35 mouse cellular contexts compared by ENCODE assay signal in genomic region chr1:106269337-106269736, GRCm38 (mm10).
"Had no signal": no experiment of that assay in that cellular context is flagged by ENCODE, and none has a peak within 500 bp of the region (broad histone marks: within the 10 kb centered on the region; RNA-seq: fewer than 3 reads in every experiment).

No protein-coding gene starts in this region.

- H3K27me3 ChIP-seq: heart, embryonic 12.5 days; heart, embryonic 13.5 days; heart, embryonic 15.5 days; hindbrain, embryonic 12.5 days; hindbrain, embryonic 13.5 days; hindbrain, embryonic 15.5 days; intestine, embryonic 15.5 days; kidney, embryonic 15.5 days had no signal

- H3K27ac ChIP-seq: heart, embryonic 10.5 days; heart, embryonic 13.5 days; heart, embryonic 15.5 days; hindbrain, embryonic 10.5 days; hindbrain, embryonic 12.5 days; hindbrain, embryonic 13.5 days; hindbrain, embryonic 14.5 days; hindbrain, embryonic 15.5 days; hindbrain, postnatal 0 days; intestine, embryonic 15.5 days; kidney, embryonic 15.5 days; kidney, postnatal 0 days; layer of hippocampus, adult 2 months had no signal

- H3K9ac ChIP-seq: heart, embryonic 12.5 days; heart, embryonic 13.5 days; heart, embryonic 15.5 days; hindbrain, embryonic 12.5 days; hindbrain, embryonic 13.5 days; hindbrain, embryonic 14.5 days; hindbrain, embryonic 15.5 days; intestine, embryonic 15.5 days; kidney, embryonic 15.5 days had no signal

- H3K9me3 ChIP-seq: heart, embryonic 10.5 days; heart, embryonic 12.5 days; heart, embryonic 13.5 days; heart, embryonic 15.5 days; hindbrain, embryonic 10.5 days; hindbrain, embryonic 12.5 days; hindbrain, embryonic 13.5 days; hindbrain, embryonic 15.5 days; intestine, embryonic 15.5 days; kidney, embryonic 15.5 days had no signal

- DNase-seq: heart, postnatal 10 days; heart, postnatal 14 days; heart, postnatal 36 days; heart, postnatal 4 days; kidney, adult 11 months; kidney, adult 18-20 months; kidney, adult 2 months; kidney, adult 8-10 months; kidney, adult 9 months; kidney, postnatal 10 days; kidney, postnatal 14 days; kidney, postnatal 25 days; kidney, postnatal 36 days; kidney, postnatal 4 days; layer of hippocampus, adult 9-11 months; layer of hippocampus, postnatal 36 days had no signal

- H3K4me2 ChIP-seq: heart, embryonic 11.5 days; heart, embryonic 12.5 days; heart, embryonic 13.5 days; heart, embryonic 15.5 days; hindbrain, embryonic 12.5 days; hindbrain, embryonic 13.5 days; hindbrain, embryonic 14.5 days; hindbrain, embryonic 15.5 days; intestine, embryonic 15.5 days; kidney, embryonic 15.5 days had no signal

- H3K36me3 ChIP-seq: heart, embryonic 10.5 days; heart, embryonic 12.5 days; heart, embryonic 13.5 days; heart, embryonic 15.5 days; hindbrain, embryonic 10.5 days; hindbrain, embryonic 12.5 days; hindbrain, embryonic 13.5 days; hindbrain, embryonic 15.5 days; intestine, embryonic 15.5 days; kidney, embryonic 15.5 days had no signal

- H3K4me3 ChIP-seq: heart, embryonic 10.5 days; heart, embryonic 12.5 days; heart, embryonic 13.5 days; heart, embryonic 15.5 days; hindbrain, embryonic 10.5 days; hindbrain, embryonic 12.5 days; hindbrain, embryonic 13.5 days; hindbrain, embryonic 15.5 days; intestine, embryonic 15.5 days; kidney, embryonic 15.5 days; layer of hippocampus, adult 2 months had no signal

- ATAC-seq: hindbrain, embryonic 16.5 days; hindbrain, postnatal 0 days; inflammation-experienced regulatory T-cells, adult 6 months; intestine, embryonic 15.5 days; intestine, embryonic 16.5 days; intestine, postnatal 0 days had no signal

- H3K4me1 ChIP-seq: intestine, embryonic 15.5 days had no signal
